9 mouse cellular contexts compared by ENCODE assay signal in genomic region chr5:115430187-115430960, GRCm38 (mm10). TPM values are rescaled to one million over a fixed set of nuclear protein-coding genes. Genes with fewer than 3 reads are reported as not detected.
A peak's percentile ranks its signal among the peaks of the same experiment; 100 is the strongest.
DNase-seq lines count a peak whose midpoint lies in the region; ATAC-seq lines count a peak whose summit lies in the region.
"Had no signal": no experiment of that assay in that cellular context is flagged by ENCODE, and none has a peak within 500 bp of the region (broad histone marks: within the 10 kb centered on the region; RNA-seq: fewer than 3 reads in every experiment).

No protein-coding gene starts in this region.

- no peak overlapping the region for H3K27ac ChIP-seq in heart, embryonic 12.5 days (ENCODE audit: poor library complexity, severe bottlenecking)
- peak overlapping the region; percentile 100 for H3K27ac ChIP-seq in hindbrain, embryonic 11.5 days (ENCODE audit: low read depth, low read length)
- H3K27ac ChIP-seq in midbrain, embryonic 10.5 days (replicated peaks), result peak overlapping the region; percentile 100

- H3K4me3 ChIP-seq in heart, embryonic 12.5 days, result peak overlapping the region; percentile 80
- peak overlapping the region; percentile 97 for H3K4me3 ChIP-seq in hindbrain, embryonic 11.5 days (ENCODE audit: low read depth, low read length)
- H3K4me3 ChIP-seq in midbrain, embryonic 10.5 days, result peak overlapping the region; percentile 100

- 1% methylated on average over 59 of the region's 73 CpGs for WGBS in heart, embryonic 12.5 days
- WGBS in hindbrain, embryonic 11.5 days, result under 1% methylated on average over 37 of the region's 73 CpGs
- under 1% methylated on average over 60 of the region's 73 CpGs for WGBS in midbrain, embryonic 10.5 days

- peaks cover 32% of the 10 kb centered on the region for H3K4me1 ChIP-seq in heart, embryonic 12.5 days (replicated peaks)
- peaks cover 23% of the 10 kb centered on the region for H3K4me1 ChIP-seq in hindbrain, embryonic 11.5 days (replicated peaks; ENCODE audit: control insufficient read depth, insufficient read depth, low read length)
- H3K4me1 ChIP-seq in midbrain, embryonic 10.5 days, result peaks cover 72% of the 10 kb centered on the region

- peaks cover 39% of the 10 kb centered on the region for H3K27me3 ChIP-seq in heart, embryonic 12.5 days (replicated peaks)
- no peaks in the 10 kb centered on the region for H3K27me3 ChIP-seq in hindbrain, embryonic 11.5 days (ENCODE audit: control insufficient read depth, insufficient read depth, low read length)
- H3K27me3 ChIP-seq in midbrain, embryonic 10.5 days (ENCODE audit: low read depth, poor library complexity, severe bottlenecking), result peaks cover 6% of the 10 kb centered on the region; the same call in 1 of the 2 replicates

- ATAC-seq in heart, embryonic 12.5 days (ENCODE audit: insufficient number of reproducible peaks, low FRiP score), result peak; percentile 35
- no peak; the same call in 1 of the 2 replicates for ATAC-seq in hindbrain, embryonic 11.5 days (ENCODE audit: low FRiP score)
- no peak for ATAC-seq in monocyte, adult 5-6 weeks (replicated peaks; ENCODE audit: insufficient number of reproducible peaks, low FRiP score, low TSS enrichment, poor library complexity, severe bottlenecking)

- H3K4me2 ChIP-seq in heart, embryonic 12.5 days, result peak overlapping the region; percentile 91
- peak overlapping the region; percentile 74 for H3K4me2 ChIP-seq in hindbrain, embryonic 11.5 days (replicated peaks; ENCODE audit: low read depth, low read length)

- DNase-seq in heart, adult 11 months, result no peak
- DNase-seq in adrenal gland, postnatal 25 days, result peak; percentile 46
- no peak for DNase-seq in hindbrain, embryonic 11.5 days (ENCODE audit: low spot score)
- no peak for DNase-seq in midbrain, embryonic 10.5 days (ENCODE audit: low spot score)
- no peak for DNase-seq in right cerebral cortex, postnatal 14 days
- no peak for DNase-seq in lung, postnatal 25 days (ENCODE audit: low spot score)

- H3K9me3 ChIP-seq in heart, embryonic 12.5 days (replicated peaks), result no peaks in the 10 kb centered on the region
- no peaks in the 10 kb centered on the region for H3K9me3 ChIP-seq in hindbrain, embryonic 11.5 days (ENCODE audit: control insufficient read depth, low read length)
- no peaks in the 10 kb centered on the region for H3K9me3 ChIP-seq in midbrain, embryonic 10.5 days (replicated peaks)

- H3K36me3 ChIP-seq in heart, embryonic 12.5 days, result no peaks in the 10 kb centered on the region
- no peaks in the 10 kb centered on the region for H3K36me3 ChIP-seq in hindbrain, embryonic 11.5 days (ENCODE audit: control insufficient read depth, insufficient read depth, low read length)
- peaks cover 70% of the 10 kb centered on the region for H3K36me3 ChIP-seq in midbrain, embryonic 10.5 days

- peak overlapping the region; percentile 91 for H3K9ac ChIP-seq in heart, embryonic 12.5 days
- H3K9ac ChIP-seq in hindbrain, embryonic 11.5 days (ENCODE audit: low read depth, low read length), result peak overlapping the region; percentile 99

RNA-seq across cellular contexts. Expression of gene Msi1, which starts 1.0 kb away (rescaled TPM):
- 6.7 and 6.8 TPM in 2 replicates for polyA plus RNA-seq in heart, embryonic 12.5 days (2016; fragmentation: Nextera tagmentation; extraction: Ambion mirVana)
- total RNA-seq in adrenal gland, postnatal 25 days (2021), result 15.3 and 20.8 TPM in 2 replicates
- 136 and 141 TPM in 2 replicates for polyA plus RNA-seq in hindbrain, embryonic 11.5 days (2014; fragmentation: Nextera tagmentation; extraction: Ambion mirVana)
- polyA plus RNA-seq in midbrain, embryonic 10.5 days (2016; fragmentation: Nextera tagmentation; extraction: Ambion mirVana), result 190 and 232 TPM in 2 replicates
- total RNA-seq in monocyte, adult 5-6 weeks (2017), result not detected in 3 replicates

RNA-seq across cellular contexts. Expression of gene Pla2g1b, which starts 35.7 kb away (rescaled TPM):
- 0.72 and 1.3 TPM in 2 replicates for polyA plus RNA-seq in heart, embryonic 12.5 days (2016; fragmentation: Nextera tagmentation; extraction: Ambion mirVana)
- not detected in 2 replicates for total RNA-seq in adrenal gland, postnatal 25 days (2021)
- 0.56 and 1.1 TPM in 2 replicates for polyA plus RNA-seq in hindbrain, embryonic 11.5 days (2014; fragmentation: Nextera tagmentation; extraction: Ambion mirVana)
- 0.41 and 0.62 TPM in 2 replicates for polyA plus RNA-seq in midbrain, embryonic 10.5 days (2016; fragmentation: Nextera tagmentation; extraction: Ambion mirVana)
- total RNA-seq in monocyte, adult 5-6 weeks (2017), result not detected in 3 replicates
- polyA plus RNA-seq: Patski had no signal

RNA-seq across cellular contexts. Expression of gene Sirt4, which starts 54.2 kb away (rescaled TPM):
- polyA plus RNA-seq in heart, embryonic 12.5 days (2016; fragmentation: Nextera tagmentation; extraction: Ambion mirVana), result 14.7 and 18.0 TPM in 2 replicates
- total RNA-seq in adrenal gland, postnatal 25 days (2021), result 25.2 and 38.3 TPM in 2 replicates
- polyA plus RNA-seq in hindbrain, embryonic 11.5 days (2014; fragmentation: Nextera tagmentation; extraction: Ambion mirVana), result 21.3 and 23.1 TPM in 2 replicates
- polyA plus RNA-seq in midbrain, embryonic 10.5 days (2016; fragmentation: Nextera tagmentation; extraction: Ambion mirVana), result 15.2 and 17.0 TPM in 2 replicates
- 5.2 to 10.7 TPM (median 7.8 TPM) in 3 replicates for total RNA-seq in monocyte, adult 5-6 weeks (2017)

Comparison
In these comparisons a context has a peak if more than half of its experiments do, and no peak if none do; other contexts are left out.
1. RNA of gene Msi1, which starts 1.0 kb away (polyA plus RNA-seq): 190 to 232 TPM in midbrain, embryonic 10.5 days and 136 to 141 TPM in hindbrain, embryonic 11.5 days; 6.7 to 6.8 TPM in heart, embryonic 12.5 days; every median in the first group is over 10 times any median in the second.
2. Peak in every context shown above with its lines, with median percentiles within 50 percentile points of each other: H3K4me3 ChIP-seq.